Mouse (Mus musculus) lung, postnatal 4 days (tissue): ENCODE results near the gene Cyb561.

Source experiments
- DNase-seq, 2 experiments: peaks; one replicate each; pipeline ENCODE4 v3.0.0; 2021

The Cyb561 gene

GRCm38 (mm10) chr11:105951601-105952044 lies 1.5 kb downstream of the Cyb561 start:
- no peak for DNase-seq

GRCm38 (mm10) chr11:105950519-105950918 lies 2.6 kb downstream of the Cyb561 start:
- DNase-seq: no peak

DNA sequence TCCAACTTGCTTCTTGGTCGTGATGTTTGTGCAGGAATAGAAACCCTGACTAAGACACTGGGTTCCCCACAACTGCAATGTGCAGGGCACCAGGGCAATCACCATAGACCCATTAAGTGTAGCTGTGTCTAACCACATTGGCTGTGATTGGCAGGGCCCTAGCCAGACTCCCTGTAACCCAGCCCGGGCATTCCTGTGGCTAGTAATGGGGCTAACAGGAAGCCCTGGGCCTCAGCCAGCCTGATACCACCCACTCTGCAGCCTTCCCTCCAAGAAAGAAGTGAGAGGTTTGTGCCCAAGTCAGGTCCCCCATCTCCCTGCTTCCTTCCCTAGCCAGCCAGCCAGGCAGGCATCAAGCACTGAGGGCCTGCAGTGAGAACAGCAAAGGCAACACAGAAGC lies 4.9 kb downstream of the Cyb561 start:
- DNase-seq: no peak

- peak; percentile 39 to 44 for DNase-seq
Observed at GRCm38 (mm10) chr11:105946694-105947154, 6.4 kb downstream of the Cyb561 start.

DNA sequence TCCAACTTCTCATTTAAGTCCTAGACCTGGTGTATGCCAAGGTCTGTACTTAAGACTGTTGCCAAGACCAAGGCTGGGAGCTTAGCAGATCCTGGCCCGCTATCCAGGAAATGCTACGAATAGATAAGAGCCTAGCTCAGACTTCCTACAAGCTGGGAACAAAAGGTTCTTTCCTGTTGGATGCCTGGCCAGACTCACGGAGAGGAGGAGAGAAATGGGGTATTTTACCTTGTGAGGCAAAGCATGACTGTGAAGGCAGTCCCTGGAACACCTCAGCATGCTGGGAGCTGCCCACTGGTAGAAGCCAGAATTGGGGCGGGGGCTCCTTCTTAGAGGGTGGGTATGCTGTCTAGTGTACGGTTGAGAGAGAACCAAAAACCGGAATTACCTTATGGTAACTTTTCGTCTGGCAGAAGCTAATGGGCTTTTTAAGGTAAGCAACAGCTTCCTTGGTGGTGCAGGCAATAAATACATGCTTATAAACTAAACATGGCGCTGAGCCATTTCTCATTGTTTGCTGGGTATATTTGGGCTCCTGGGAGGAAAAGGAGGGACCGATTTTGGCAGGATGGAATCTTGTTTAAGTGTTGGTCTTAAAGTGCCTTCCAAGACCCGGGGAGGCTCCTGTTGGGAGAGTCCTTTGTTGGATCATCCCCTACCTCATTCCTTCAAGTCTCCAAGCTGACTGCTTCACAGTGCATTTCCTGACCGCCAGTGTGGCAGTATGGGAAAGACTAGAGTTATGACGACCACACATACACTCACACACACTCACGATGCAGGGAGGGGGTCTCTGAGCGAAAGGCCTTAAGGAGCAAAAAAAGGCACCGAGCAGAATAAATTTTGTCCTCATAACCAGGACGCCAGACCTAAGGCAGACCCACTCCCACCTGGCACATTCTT lies 8.1 kb downstream of the Cyb561 start:
- peak; percentile 64 to 72 for DNase-seq

DNA sequence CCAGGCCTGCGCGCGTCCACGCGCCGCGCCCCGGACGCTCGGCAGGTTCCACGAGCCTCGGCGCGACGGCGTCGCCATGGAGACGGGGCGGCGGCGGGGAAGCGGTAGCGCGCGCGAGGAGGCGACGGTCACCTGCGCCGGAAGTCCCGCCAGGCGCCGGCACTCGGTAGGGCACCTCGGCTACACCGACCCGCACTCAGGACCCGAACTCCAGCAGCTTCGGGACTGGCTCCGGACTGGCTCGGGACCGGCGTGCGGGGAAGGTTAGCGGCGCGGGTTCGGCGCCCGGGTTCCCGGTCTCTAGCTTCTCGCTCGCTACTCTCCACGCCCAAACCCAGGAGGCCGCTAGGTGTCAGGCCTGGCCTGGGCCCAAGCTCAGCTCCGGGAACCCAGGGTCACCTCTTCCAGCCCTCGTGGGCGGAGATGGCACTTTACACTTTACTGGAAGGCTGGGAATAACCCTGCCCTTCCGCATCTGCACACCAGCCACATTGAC lies 9.0 kb downstream of the Cyb561 start:
- DNase-seq: peak; percentile 84 to 90

DNA sequence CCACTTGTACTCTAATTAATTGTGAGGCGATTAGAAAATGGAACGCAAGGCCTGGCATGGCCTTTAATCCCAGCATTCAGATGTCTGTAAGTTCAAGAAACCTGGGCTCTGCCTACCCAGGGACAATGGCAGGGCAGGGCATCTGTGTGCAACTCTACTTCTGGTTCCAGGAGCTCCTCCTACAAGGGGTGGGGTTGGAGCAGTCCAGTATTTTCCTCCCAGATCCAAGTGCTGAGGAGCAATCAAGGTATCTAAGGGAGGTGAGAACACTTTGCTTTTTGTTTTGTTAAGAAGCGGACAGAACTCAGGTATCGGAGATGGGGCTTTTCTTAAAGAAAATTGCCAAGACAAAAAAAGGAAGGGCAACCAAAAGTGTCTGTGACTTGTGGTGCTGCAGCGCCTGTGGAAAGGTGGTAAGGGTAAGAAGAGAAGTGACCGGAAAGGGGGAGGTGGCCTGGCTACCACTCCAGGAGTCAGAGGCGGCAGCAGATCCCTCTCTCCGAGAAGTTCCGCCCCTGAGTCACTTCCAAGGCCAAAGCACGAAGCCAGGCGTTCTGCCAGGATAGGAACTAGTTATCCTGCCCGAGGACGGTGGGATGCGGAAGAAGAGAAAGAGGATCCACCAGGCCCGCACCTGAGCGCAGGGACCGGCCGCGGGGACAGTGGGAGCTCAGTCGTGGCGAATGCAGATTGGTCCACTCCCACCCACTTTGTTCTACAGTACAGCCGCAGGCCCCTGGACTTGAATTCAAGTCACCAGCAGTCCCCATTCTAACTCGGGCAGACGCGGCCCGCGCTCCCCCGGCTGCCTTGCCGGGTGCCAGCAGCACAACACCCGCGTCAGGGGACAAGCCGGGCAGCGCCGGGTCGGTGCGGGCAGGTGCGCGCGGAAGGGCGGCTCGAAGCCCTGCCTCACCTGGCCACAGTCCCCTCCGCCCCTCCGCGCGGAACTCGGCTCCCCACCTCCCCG lies 9.7 kb downstream of the Cyb561 start:
- peak; percentile 67 to 68 for DNase-seq

GRCm38 (mm10) chr11:105941973-105942372 lies 11.2 kb downstream of the Cyb561 start:
- DNase-seq: peak in 1 of 2 experiments; percentile 17

- DNase-seq: peak in 1 of 2 experiments; percentile 26
Observed at GRCm38 (mm10) chr11:105938771-105939170, 14.4 kb downstream of the Cyb561 start.

GRCm38 (mm10) chr11:105936974-105937373 lies 16.2 kb downstream of the Cyb561 start:
- DNase-seq: no peak

- peak; percentile 51 to 65 for DNase-seq
Observed at GRCm38 (mm10) chr11:105936200-105936599, 16.9 kb downstream of the Cyb561 start.

GRCm38 (mm10) chr11:105935496-105935895 lies 17.6 kb downstream of the Cyb561 start:
- DNase-seq: peak in 1 of 2 experiments; percentile 15

- DNase-seq: peak in 1 of 2 experiments; percentile 26
Observed at GRCm38 (mm10) chr11:105934816-105935215, 18.3 kb downstream of the Cyb561 start.

- peak in 1 of 2 experiments; percentile 46 for DNase-seq
Observed at GRCm38 (mm10) chr11:105934303-105934711, 18.8 kb downstream of the Cyb561 start.

GRCm38 (mm10) chr11:105933746-105934145 lies 19.4 kb downstream of the Cyb561 start:
- peak in 1 of 2 experiments; percentile 40 for DNase-seq

DNA sequence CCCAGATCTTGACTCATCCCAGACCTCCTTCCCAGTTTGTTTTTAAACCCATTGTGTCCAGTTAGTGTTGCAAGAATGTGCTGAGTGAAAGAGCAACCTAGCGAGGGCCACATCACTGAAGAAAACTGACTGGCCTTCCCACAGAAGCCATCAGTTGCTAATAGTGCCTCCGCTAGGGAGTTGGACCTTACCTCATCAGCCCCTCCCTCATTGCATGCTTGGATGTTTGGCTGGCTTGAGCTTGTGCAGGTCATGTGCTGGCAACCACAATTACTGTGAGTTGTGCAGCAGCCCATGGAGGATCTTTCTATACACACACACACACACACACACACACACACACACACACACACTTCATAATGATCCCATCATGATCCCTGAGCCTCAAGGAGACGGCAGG lies 21.8 kb downstream of the Cyb561 start:
- peak in 1 of 2 experiments; percentile 11 for DNase-seq

- no peak for DNase-seq
Observed at GRCm38 (mm10) chr11:105928171-105928570, 25.0 kb downstream of the Cyb561 start.

GRCm38 (mm10) chr11:105927065-105928030 lies 25.8 kb downstream of the Cyb561 start:
- DNase-seq: peak in 1 of 2 experiments; percentile 81

DNA sequence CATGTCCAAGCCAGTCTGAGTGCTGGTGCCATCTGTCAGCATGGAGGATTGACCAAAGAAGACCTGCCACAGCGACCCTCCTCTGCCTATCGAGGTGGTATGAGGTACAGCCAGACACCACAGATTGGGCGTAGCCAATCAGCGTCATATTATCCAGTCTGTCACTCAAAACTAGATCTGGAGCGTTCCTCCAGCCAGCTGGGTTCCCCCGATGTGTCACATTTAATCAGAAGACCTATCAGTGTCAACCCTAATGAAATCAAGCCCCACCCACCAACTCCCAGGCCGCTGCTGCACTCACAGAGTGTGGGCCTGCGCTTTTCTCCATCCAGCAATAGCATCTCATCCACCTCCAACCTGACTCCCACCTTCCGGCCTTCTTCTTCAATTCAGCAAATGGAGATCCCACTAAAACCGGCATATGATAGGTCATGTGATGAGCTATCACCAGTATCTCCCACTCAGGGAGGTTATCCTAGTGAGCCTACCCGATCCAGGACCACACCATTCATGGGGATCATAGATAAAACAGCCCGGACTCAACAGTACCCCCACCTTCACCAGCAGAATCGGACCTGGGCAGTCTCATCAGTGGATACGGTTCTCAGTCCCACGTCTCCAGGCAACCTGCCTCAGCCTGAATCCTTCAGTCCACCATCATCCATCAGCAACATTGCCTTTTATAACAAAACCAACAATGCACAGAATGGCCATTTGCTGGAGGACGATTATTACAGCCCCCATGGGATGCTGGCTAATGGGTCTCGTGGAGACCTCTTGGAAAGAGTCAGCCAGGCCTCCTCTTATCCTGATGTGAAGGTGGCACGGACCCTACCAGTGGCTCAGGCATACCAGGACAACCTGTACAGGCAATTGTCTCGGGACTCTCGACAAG lies 30.1 kb downstream of the Cyb561 start:
- no peak for DNase-seq

GRCm38 (mm10) chr11:105921275-105921674 lies 31.9 kb downstream of the Cyb561 start:
- no peak for DNase-seq
